13 mouse cellular contexts compared by ENCODE assay signal in genomic region chr6:72134850-72135515, GRCm38 (mm10). TPM values are rescaled to one million over a fixed set of nuclear protein-coding genes. Genes with fewer than 3 reads are reported as not detected.
A peak's percentile ranks its signal among the peaks of the same experiment; 100 is the strongest.
DNase-seq lines count a peak whose midpoint lies in the region; ATAC-seq and TF ChIP-seq lines count a peak whose summit lies in the region.
"Had no signal": no experiment of that assay in that cellular context is flagged by ENCODE, and none has a peak within 500 bp of the region (broad histone marks: within the 10 kb centered on the region; RNA-seq: fewer than 3 reads in every experiment).

No protein-coding gene starts in this region.

- 77% methylated on average over 9 of the region's 9 CpGs for WGBS in lung, adult 2 months

- peak overlapping the region; percentile 20; the same call in 1 of the 2 replicates for H3K27ac ChIP-seq in left cerebral cortex, adult 2 months
- H3K27ac ChIP-seq: kidney, postnatal 0 days had no signal

- H3K4me3 ChIP-seq in left cerebral cortex, adult 2 months, result no peak overlapping the region
- H3K4me3 ChIP-seq in lung, adult 2 months (replicated peaks; ENCODE audit: extremely low read depth, low read depth, low read length), result no peak overlapping the region

- peak; percentile 17 to 38; a peak in 1 of 4 replicates for ATAC-seq in hematopoietic stem cell, adult 5-6 weeks (replicated peaks in 1 of 2; ENCODE audit: insufficient read depth in 1 of 2, low FRiP score in 2 of 2, low TSS enrichment in 1 of 2, low read depth in 1 of 2, poor library complexity in 2 of 2, severe bottlenecking in 2 of 2)
- ATAC-seq in megakaryocyte progenitor cell, adult 5-6 weeks (replicated peaks; ENCODE audit: poor library complexity), result peak; percentile 63
- ATAC-seq: forebrain, embryonic 14.5 days had no signal

- intact Hi-C loops in left cerebral cortex, adult 2 months (cut with DNase I), result no loop called here
- intact Hi-C loops in left cerebral cortex, postnatal 36 days (cut with DNase I), result no loop called here

- no peak for DNase-seq in left cerebral cortex, adult 2 months (ENCODE audit: extremely low spot score in 1 of 2, low spot score in 2 of 2)
- DNase-seq in left cerebral cortex, postnatal 36 days (ENCODE audit: low spot score in 2 of 2), result no peak
- peak; percentile 60 for DNase-seq in brain, adult 2 months (ENCODE audit: low read depth, low spot score)
- no peak for DNase-seq in spleen, postnatal 4 days (ENCODE audit: low spot score in 2 of 2)
- no peak for DNase-seq in lung, adult 2 months
- DNase-seq: cerebellum, adult 11-12 months; heart, adult 11 months; lung, postnatal 14 days; thymus, adult 18-20 months had no signal

- TF ChIP-seq POLR2A in lung, adult 2 months (IDR thresholded peaks at IDR 0.05; ENCODE audit: borderline replicate concordance, extremely low read depth, low read depth, low read length), result no peak

- TF ChIP-seq CTCF in left cerebral cortex, adult 2 months (IDR thresholded peaks at IDR 0.05), result no peak
- TF ChIP-seq CTCF in lung, adult 2 months (IDR thresholded peaks at IDR 0.05; ENCODE audit: insufficient read depth, low read length), result no peak

- H3K4me1 ChIP-seq in lung, adult 2 months (ENCODE audit: control insufficient read depth, insufficient read depth, low read length), result no peaks in the 10 kb centered on the region; the same call in 1 of the 2 replicates

RNA-seq across cellular contexts. Expression of gene St3gal5, which starts 37.6 kb away (rescaled TPM):
- 100 to 1,000 TPM; 162 to 163 TPM for total RNA-seq in left cerebral cortex, adult 2 months (2021)
- 100 to 1,000 TPM; 151 to 177 TPM for total RNA-seq in left cerebral cortex, postnatal 36 days (2021)
- total RNA-seq in hematopoietic stem cell, adult 5-6 weeks (2017), result 20.6 and 22.6 TPM in 2 replicates
- total RNA-seq in megakaryocyte progenitor cell, adult 5-6 weeks (2015), result 7.8 and 10.1 TPM in 2 replicates
- 11.5 and 14.6 TPM in 2 replicates for total RNA-seq in megakaryocyte progenitor cell, adult 5-6 weeks (2017)
- polyA plus RNA-seq in lung, adult 2 months (2012; rRNA removed), result 26.7 and 28.3 TPM in 2 replicates
